Mouse (Mus musculus) intestine, postnatal 0 days (tissue): ENCODE data around the gene Npnt. TPM values are rescaled to one million over a fixed set of nuclear protein-coding genes. Genes with fewer than 3 reads are reported as not detected.

Experiments used
- ATAC-seq: fragments of 200-750 bp; cut with Nextera tagmentation; 2 replicates; pipeline ENCODE4 v1.8.0; 2017; ENCODE audit warnings: mild to moderate bottlenecking, moderate TSS enrichment, moderate library complexity
- H3K27ac ChIP-seq: fragments of 300-500 bp; sonication (generic); 2 replicates; pipeline ENCODE4 v1.5.1; 2014; ENCODE audit warnings: mild to moderate bottlenecking, low read depth, low read length, moderate library complexity
- H3K27me3 ChIP-seq: fragments of 300-500 bp; sonication (generic); replicated peaks from 2 replicates; pipeline ENCODE4 v1.6.1; 2014; ENCODE audit warnings: low read length, mixed read lengths; ENCODE audit not compliant: control insufficient read depth, insufficient read depth
- H3K36me3 ChIP-seq: fragments of 300-500 bp; sonication (generic); 2 replicates; pipeline ENCODE4 v1.6.1; 2014; ENCODE audit warnings: mild to moderate bottlenecking, moderate library complexity; ENCODE audit not compliant: control insufficient read depth, insufficient read depth
- H3K4me1 ChIP-seq: fragments of 300-500 bp; sonication (generic); replicated peaks from 2 replicates; pipeline ENCODE4 v1.6.1; 2014; ENCODE audit warnings: antibody characterized with exemption, low read length, mixed read lengths; ENCODE audit not compliant: control insufficient read depth, insufficient read depth
- H3K4me2 ChIP-seq: fragments of 300-500 bp; sonication (generic); replicated peaks from 2 replicates; pipeline ENCODE4 v1.6.1; 2014; ENCODE audit warnings: low read depth, mild to moderate bottlenecking, moderate library complexity
- H3K4me3 ChIP-seq: fragments of 300-500 bp; sonication (generic); 2 replicates; pipeline ENCODE4 v1.5.1; 2014; ENCODE audit warnings: low read depth, low read length
- H3K9ac ChIP-seq: fragments of 300-500 bp; sonication (generic); 2 replicates; pipeline ENCODE4 v1.6.1; 2014; ENCODE audit warnings: mild to moderate bottlenecking, low read depth, low read length
- H3K9me3 ChIP-seq: fragments of 300-500 bp; sonication (generic); 2 replicates; pipeline ENCODE4 v1.6.1; 2016; ENCODE audit warnings: mixed run types; ENCODE audit not compliant: control insufficient read depth
- CTCF ChIP-seq: sonication (generic); IDR thresholded peaks from 2 replicates; pipeline ENCODE4 v1.5.1; 2016; ENCODE audit warnings: low read depth, mild to moderate bottlenecking, control low read depth, antibody characterized with exemption, moderate library complexity
- WGBS: fragments of 180-500 bp; shearing (Covaris S2); extraction: QIAGEN DNeasy Blood & Tissue Kit; methylation state at CpG from one replicate; pipeline ENCODE4 v1.1.7; 2014; 5-methylcytosine and 5-hydroxymethylcytosine counted together
- polyA plus RNA-seq: library from polyadenylated mRNA; unstranded; fragments of >200 nt; fragmentation: Nextera tagmentation; extraction: Ambion mirVana; gene quantifications from 2 replicates; pipeline ENCODE4 v1.2.1, GENCODE M21; 2015

The Npnt gene
- polyA plus RNA-seq, 1 experiment from 2014 or later, result 38.7 TPM

DNA sequence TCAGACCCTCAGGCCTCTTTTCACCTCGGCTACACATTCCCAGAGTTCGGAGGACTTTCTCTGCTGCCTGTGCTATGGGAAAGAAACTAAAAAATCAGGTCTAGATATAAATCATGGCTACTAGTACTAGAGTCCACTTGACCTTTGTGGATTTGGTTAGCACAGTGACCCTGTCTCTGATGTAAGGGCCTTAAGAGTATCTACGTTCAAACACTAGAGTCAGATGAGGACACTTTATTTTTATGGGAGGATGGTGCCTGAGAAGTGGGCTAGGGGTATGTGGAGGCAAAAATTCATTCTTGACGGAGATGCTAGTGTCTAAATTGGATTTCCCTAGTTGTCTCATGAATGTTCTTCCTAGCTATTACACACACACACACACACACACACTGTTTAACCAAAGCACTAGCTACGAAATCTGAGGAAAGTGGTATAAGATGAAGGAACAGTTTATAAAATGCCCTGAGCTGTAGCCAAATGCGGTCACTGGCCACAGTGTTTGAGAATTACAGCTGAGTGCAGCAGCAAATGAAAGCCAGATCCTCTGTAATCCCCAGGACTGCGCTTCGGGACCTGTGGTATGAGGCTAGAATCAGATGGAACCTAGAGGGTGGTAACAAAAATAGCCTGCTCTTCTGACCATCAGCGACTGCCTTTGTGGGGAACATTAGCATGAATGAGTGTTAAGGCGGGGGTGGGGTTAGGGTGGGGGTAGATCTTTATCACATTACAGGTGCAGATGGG is 73.0 kb downstream of the Npnt start:
- 64% methylated on average over 10 of the region's 10 CpGs for WGBS
- H3K36me3 ChIP-seq, result no peaks in the 10 kb centered on the region
- no peaks in the 10 kb centered on the region for H3K27me3 ChIP-seq
- no peak overlapping the region for H3K9ac ChIP-seq
- ATAC-seq, result no peak
- H3K9me3 ChIP-seq, result no peaks in the 10 kb centered on the region
- no peaks in the 10 kb centered on the region; the same call in 1 of the 2 replicates for H3K4me1 ChIP-seq
- no peak overlapping the region for H3K4me3 ChIP-seq
- TF ChIP-seq CTCF, result no peak
- no peak overlapping the region for H3K27ac ChIP-seq
- no peak overlapping the region for H3K4me2 ChIP-seq

DNA sequence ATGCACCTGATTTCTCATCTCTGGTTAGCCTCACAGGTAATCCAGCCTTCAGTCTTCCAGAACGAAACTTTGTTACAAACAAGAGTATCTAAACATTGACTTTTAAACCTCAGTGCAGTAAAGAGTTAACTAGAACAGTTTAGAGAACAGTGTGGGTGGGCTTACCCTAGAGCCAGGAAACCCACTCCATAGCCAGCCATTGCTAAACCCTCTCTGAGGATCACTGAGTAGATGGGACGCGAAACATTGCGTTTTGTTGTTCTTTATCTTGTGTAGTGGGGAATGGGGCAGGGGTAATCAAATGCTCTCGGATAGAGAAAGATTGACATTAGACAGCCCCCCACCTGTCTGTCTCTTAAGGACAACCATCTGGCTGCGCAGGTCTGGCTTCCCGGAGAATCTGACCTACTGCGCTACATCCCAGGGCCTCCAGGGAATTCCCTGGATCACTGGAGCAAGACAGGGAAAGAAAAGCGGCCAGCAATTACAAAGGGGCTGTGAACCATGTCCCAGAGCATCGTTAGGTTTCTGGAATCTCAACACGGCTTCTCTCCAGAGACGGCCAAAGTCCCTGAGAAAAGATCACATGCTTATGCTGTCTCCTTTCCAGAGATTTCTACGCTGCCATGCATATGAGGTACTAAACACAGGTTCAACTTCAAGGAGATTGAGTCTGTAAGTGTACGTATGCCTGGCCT is 73.9 kb downstream of the Npnt start:
- no peak overlapping the region for H3K27ac ChIP-seq
- no peaks in the 10 kb centered on the region for H3K36me3 ChIP-seq
- no peak for TF ChIP-seq CTCF
- H3K4me3 ChIP-seq, result no peak overlapping the region
- no peaks in the 10 kb centered on the region; the same call in 1 of the 2 replicates for H3K4me1 ChIP-seq
- ATAC-seq, result no peak
- no peak overlapping the region for H3K9ac ChIP-seq
- H3K4me2 ChIP-seq, result no peak overlapping the region
- 64% methylated on average over 14 of the region's 14 CpGs for WGBS
- H3K27me3 ChIP-seq, result no peaks in the 10 kb centered on the region
- H3K9me3 ChIP-seq, result no peaks in the 10 kb centered on the region

DNA sequence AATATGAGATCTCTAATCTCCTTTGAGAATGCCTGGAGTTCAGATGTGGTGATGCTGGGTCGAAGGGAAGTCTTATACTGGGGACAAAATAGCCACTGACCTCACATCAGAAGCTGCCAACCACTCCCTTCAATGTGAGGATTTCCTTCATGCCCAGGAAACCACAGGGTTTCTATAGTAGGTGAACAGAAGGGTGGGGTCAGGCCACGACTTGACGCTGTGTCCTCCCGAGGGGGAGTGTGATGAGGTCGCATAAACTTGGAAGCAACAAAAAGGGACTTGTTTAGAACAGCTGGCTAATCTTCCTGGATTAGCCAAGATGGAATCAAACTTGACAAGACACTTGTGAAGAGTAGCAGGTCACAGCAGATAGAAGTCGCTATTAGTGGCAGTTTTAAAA is 76.8 kb downstream of the Npnt start:
- H3K4me3 ChIP-seq, result no peak overlapping the region
- TF ChIP-seq CTCF, result no peak
- H3K4me2 ChIP-seq, result no peak overlapping the region
- ATAC-seq, result no peak
- no peaks in the 10 kb centered on the region for H3K9me3 ChIP-seq
- no peaks in the 10 kb centered on the region for H3K27me3 ChIP-seq
- WGBS, result 47% methylated on average over 6 of the region's 6 CpGs
- no peaks in the 10 kb centered on the region for H3K36me3 ChIP-seq
- H3K4me1 ChIP-seq, result no peaks in the 10 kb centered on the region
- H3K27ac ChIP-seq, result no peak overlapping the region
- no peak overlapping the region for H3K9ac ChIP-seq

DNA sequence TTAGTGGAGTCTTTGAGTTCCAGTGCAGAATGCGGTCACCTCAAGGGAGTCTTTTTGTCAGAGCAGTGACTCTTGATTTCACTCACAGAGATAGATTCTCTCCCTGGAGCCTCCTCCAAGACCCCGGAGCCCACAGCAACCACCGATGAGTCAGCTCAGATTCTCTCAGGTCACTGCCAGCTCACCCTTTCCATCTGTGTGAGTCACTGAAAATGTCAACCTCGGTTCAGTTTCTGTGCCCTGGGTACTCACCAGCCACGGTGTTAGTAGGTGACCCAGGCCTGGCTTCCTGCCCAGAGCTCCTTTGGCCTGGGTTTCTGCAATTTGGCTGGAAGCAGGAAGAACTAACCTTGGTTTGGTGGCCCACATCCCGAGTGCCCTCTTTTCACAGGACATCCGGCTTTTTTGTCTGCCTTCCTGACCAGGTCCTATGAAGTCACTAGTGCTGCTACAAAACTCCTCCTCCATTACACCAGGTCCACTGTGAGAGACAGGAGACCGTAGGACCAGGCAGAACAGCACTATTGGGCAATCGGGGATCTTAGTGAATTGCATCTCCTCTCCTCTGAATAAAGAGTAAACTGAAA is 78.7 kb downstream of the Npnt start:
- Histone ChIP-seq H3K9ac (no peak overlapping the region), H3K27me3 (no peaks in the 10 kb centered on the region), H3K4me3 (no peak overlapping the region), H3K4me2 (no peak overlapping the region), H3K36me3 (no peaks in the 10 kb centered on the region), H3K9me3 (no peaks in the 10 kb centered on the region), H3K27ac (0 out of 2 replicates have a peak overlapping the region, but pooled peaks have one; percentile 8), H3K4me1 (no peaks in the 10 kb centered on the region)
- ATAC-seq, result no peak
- TF ChIP-seq CTCF, result no peak
- 68% methylated on average over 9 of the region's 9 CpGs for whole genome bisulfite sequencing

DNA sequence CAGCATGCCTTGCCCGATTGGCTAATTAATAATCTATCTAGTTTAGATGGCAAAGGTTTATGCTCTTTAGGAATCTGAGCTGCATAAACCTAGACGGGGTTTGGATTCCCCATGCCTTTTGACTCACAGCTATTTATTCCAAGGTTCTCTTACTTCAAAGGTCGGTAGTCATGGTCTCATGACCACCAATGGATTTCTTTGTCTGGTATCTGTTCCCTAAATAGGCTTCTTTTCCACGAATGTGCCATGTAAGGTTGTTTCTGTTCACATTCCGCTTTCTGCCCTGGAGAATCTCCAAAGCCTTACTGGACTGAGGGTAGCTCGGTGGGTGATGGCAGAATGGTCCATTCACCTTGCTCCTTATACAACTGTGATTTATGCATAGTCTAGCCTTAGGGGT is 80.0 kb downstream of the Npnt start:
- H3K4me1 ChIP-seq, result no peaks in the 10 kb centered on the region
- no peaks in the 10 kb centered on the region for H3K27me3 ChIP-seq
- 81% methylated on average over 6 of the region's 6 CpGs for WGBS
- H3K4me3 ChIP-seq, result no peak overlapping the region
- ATAC-seq, result no peak
- no peaks in the 10 kb centered on the region for H3K36me3 ChIP-seq
- no peaks in the 10 kb centered on the region for H3K9me3 ChIP-seq
- TF ChIP-seq CTCF, result no peak
- H3K27ac ChIP-seq, result no peak overlapping the region
- H3K4me2 ChIP-seq, result no peak overlapping the region
- no peak overlapping the region for H3K9ac ChIP-seq

DNA sequence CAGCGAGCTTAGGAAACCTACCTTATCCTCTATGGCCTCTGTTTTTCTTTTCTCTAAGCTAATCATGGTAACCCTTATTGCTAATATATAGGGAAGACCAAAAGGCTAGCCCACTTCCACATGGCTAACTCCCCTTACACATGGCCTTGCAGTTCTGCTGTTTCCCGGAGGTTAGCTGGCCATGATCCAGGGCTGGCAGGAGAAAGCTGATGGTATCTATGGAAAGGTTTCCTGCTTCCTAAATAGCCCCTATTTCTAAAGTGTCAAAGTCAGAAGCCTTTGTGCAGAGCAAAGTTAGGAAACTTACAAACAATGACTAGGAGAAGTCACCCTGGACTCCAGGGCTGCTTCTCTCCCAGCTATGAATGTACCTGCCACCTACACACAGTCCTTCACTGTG is 81.3 kb downstream of the Npnt start:
- H3K27ac ChIP-seq, result no peak overlapping the region

More for the DNA sequence above, 81.3 kb downstream of the Npnt start:
- Histone ChIP-seq H3K36me3 (no peaks in the 10 kb centered on the region), H3K4me2 (no peak overlapping the region), H3K4me1 (no peaks in the 10 kb centered on the region), H3K9ac (no peak overlapping the region), H3K27me3 (no peaks in the 10 kb centered on the region), H3K4me3 (no peak overlapping the region), H3K9me3 (no peaks in the 10 kb centered on the region)
- TF ChIP-seq CTCF, result no peak
- 69% methylated on average over 2 of the region's 2 CpGs for WGBS
- no peak for ATAC-seq
